Mouse (Mus musculus): Measurements from ENCODE around the gene Pi4ka.

The Pi4ka gene

GRCm38 (mm10) chr16:17334574-17334973 is 71.5 kb downstream of the Pi4ka start:
- DNase-seq, result no peak

DNA sequence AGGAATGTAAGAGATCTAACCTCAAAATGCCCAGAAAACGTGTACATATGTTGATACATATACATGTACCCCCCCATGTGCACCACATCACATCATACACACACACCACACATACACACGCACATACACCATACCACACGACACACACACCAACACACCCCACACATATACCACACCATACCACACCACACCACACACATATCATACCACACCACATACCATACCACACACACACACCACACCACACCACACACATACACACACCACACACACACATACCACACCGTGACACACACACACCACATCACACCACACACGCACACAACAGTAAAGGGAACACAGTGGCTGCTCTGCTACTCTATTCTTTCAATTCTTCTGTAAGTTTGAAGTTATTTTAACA is 74.3 kb downstream of the Pi4ka start:
- no peak for DNase-seq

GRCm38 (mm10) chr16:17331116-17331515 is 75.0 kb downstream of the Pi4ka start, which contains the start of gene Serpind1:
Gene Serpind1 (plus strand): TSS chr16:17331371.
- DNase-seq, result no peak

- no peak for DNase-seq
Observed at GRCm38 (mm10) chr16:17329848-17330570, 76.1 kb downstream of the Pi4ka start.

DNA sequence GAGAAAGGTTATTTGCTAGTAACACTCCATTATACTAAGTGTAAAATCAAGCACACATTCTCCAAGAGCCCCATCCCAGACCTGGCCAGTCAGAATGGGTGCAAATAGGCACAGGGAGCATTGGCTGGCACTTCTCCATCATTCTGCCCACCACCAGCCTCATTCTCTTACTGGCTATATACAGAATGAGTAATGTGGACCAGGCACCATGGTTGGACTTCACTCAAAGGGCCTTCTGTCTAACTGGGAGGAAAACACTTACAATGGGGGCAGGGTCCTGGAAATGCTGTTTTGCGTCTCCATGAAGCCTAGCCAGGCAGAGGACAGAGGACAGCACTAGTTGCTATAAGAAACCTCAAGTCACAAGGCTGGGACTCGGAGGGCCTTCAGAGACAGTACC is 80.0 kb downstream of the Pi4ka start:
- no peak for DNase-seq

GRCm38 (mm10) chr16:17324745-17325144 is 81.4 kb downstream of the Pi4ka start:
- DNase-seq, result no peak

DNA sequence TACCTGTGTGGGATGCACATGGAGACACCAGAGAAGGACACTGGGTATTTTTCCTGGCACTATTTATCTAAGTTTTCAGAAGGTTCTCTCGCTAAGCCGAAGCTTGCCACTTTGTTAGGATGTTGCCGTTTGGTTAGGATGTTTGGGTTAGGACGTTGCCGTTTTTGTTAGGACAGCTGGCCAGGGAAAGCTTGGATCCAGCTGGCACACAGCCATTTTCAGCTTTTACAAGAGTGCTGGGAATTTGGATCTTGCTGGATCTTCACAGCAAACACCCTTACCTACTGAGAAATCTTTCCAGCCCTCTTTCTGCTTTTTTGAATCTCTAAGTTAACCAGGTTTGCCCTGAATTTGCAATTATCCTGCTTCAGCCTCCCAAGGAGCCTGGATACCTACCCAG is 84.6 kb downstream of the Pi4ka start:
- DNase-seq, result no peak

- DNase-seq, result no peak
Observed at GRCm38 (mm10) chr16:17316554-17316953, 89.6 kb downstream of the Pi4ka start.

DNA sequence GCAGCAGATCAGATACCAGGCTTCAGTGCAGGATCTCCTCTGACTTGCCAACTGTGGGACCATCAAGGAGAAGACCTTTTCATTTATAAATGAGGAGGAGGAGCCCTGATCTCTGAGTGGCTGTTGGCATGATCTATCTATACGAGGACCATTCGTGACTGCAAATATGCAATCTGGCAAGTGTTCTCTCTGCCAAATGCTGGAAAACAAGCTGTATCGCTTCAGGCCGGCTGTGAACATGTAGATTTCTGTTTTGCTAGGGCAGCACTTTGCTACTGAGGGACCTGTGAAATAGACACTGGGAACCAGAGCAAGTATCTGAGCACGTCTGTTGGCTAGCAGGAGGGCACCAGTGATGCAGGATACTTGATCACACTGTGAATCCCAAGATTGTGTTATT is 93.6 kb downstream of the Pi4ka start:
- no peak for DNase-seq

- DNase-seq, result no peak
Observed at GRCm38 (mm10) chr16:17309036-17309435, 97.1 kb downstream of the Pi4ka start.

- no peak for DNase-seq
Observed at GRCm38 (mm10) chr16:17307461-17307860, 98.7 kb downstream of the Pi4ka start.

GRCm38 (mm10) chr16:17303521-17304245 is 102.4 kb downstream of the Pi4ka start:
- no peak for DNase-seq

DNA sequence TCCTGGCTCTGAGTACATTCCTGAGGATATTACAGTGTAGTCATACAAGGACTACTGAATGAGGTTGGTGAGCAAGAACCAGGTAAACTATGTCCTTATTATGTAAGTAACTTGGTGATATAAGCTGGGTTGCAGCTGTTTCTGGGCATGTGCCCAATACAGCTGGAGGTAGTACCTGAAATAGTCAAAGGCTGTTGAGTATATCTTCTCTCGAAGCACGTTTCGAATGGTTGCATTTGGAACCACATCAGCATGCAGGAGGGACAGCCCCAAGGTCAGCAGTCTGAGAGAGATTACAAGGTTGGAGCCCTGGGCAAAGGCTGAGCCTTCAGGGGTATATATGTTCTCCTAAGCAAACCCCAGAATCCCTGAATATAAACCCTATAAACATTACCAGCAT is 105.3 kb downstream of the Pi4ka start:
- DNase-seq, result no peak

DNA sequence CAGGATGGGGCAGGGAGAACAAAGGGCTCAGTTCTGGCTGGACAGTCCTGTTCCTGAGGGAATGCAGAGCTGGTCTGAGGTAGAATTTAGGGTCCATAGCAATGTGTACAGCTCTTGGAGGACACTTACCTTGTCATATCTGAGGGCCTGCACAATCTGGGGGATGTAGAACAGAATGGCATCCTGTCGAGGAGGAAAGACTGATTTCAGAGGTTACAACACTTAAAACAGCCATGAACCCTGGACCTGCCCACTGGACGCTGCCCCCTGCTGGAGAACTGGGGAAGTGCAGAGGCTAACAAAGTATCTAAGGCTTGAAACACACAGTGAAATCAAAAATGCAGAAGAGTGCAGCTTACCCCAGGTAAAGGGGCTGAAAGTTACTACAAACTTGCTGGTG is 113.4 kb downstream of the Pi4ka start:
- peak; percentile 79 for DNase-seq

DNA sequence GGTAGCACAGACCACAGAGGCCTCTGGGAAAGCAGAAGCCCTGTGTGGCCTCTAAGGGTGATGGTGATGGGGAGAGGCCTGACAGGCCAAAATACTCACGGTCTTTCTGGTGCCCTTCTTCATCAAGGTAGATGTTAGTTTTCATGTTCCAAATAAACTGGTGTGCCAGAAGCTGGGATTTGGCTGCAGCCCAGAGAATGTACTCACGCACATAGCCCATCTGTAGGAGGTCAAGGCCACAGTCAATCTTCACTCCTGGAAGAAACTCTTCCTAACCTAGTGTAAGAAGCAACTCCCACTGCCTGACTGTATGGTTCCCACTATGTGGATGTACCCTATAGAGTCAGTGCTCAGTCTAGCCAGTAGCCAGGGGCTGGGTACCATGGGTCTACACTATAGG is 115.1 kb downstream of the Pi4ka start:
- DNase-seq, result no peak

- no peak for DNase-seq
Observed at GRCm38 (mm10) chr16:17287103-17287502, 119.0 kb downstream of the Pi4ka start.

- DNase-seq, result no peak
Observed at GRCm38 (mm10) chr16:17283151-17283550, 123.0 kb downstream of the Pi4ka start.

GRCm38 (mm10) chr16:17280471-17280870 is 125.6 kb downstream of the Pi4ka start:
- DNase-seq, result no peak

- peak; percentile 31 for DNase-seq
Observed at GRCm38 (mm10) chr16:17277342-17278211, 128.5 kb downstream of the Pi4ka start.

GRCm38 (mm10) chr16:17276164-17277151 is 129.7 kb downstream of the Pi4ka start:
- DNase-seq, result peak; percentile 95

DNA sequence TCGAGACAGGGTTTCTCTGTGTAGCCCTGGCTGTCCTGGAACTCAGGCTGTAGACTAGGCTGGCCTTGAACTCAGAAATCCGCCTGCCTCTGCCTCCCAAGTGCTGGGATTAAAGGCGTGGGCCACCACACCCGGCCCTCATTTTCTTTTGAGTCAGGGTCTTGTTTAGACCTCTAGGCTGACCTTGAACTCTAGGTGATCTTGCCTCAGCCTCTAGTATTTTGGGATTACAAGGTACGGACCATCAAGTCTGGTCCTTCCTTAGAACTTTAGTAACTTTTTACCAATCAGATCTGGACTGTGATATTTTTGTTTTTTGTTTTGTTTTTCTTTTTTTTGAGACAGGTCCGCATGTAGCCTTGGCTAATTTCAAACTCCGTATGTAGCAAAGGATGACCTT is 130.4 kb downstream of the Pi4ka start, which contains the start of gene Tmem191c:
Gene Tmem191c (plus strand): TSS at position 357 of the 400 bp plus-strand sequence.
- DNase-seq, result no peak

DNA sequence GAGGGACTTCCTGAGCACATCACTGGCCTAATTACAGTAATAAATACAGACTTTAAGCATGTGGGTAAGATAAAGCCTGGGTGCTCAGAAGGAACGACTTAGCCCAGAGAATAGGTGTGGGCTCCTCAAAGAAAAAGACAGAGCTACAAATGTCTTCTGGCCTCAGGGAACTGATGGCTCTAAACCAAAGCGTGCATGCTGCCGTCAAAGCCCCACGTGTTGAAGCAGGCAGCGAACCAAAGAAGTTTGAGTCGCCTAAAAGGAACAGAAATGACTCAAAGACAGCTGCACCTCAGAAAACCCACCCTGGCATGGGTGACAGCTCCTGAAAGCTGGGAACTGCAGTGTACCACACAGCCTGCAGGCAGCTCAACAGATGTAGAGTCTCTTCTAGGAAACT is 134.3 kb downstream of the Pi4ka start:
- DNase-seq, result no peak
